Mouse (Mus musculus): Measurements from ENCODE around the gene Gsdma2. TPM values are rescaled to one million over a fixed set of nuclear protein-coding genes. Genes with fewer than 3 reads are reported as not detected.

The Gsdma2 gene
- polyA plus RNA-seq, 2 experiments: not detected

- no peaks in the 10 kb centered on the region for H3K9me3 ChIP-seq (ENCODE audit: control insufficient read depth, low read length)
- 3% methylated on average over 45 of the region's 45 CpGs for WGBS (ENCODE audit: insufficient replicate concordance)
- peak within 1 kb of the TSS; percentile 84 to 99 for H3K4me3 ChIP-seq (ENCODE audit: insufficient read depth in 1 of 2, low read depth in 2 of 2, low read length in 2 of 2)
- ATAC-seq (ENCODE audit: insufficient read depth): peak; percentile 94
- peak within 1 kb of the TSS; percentile 99 for H3K9ac ChIP-seq (replicated peaks)
- peaks cover 6 to 10% of the 10 kb centered on the region in 2 experiments; a peak in 3 of 4 replicates for H3K4me1 ChIP-seq (replicated peaks; ENCODE audit: control insufficient read depth in 2 of 2, insufficient read depth in 2 of 2, low read length in 1 of 2)
- no peaks in the 10 kb centered on the region for H3K27me3 ChIP-seq (ENCODE audit: control insufficient read depth, insufficient read depth, low read length)
- H3K36me3 ChIP-seq (replicated peaks; ENCODE audit: control insufficient read depth, insufficient read depth, low read depth): peaks cover 19% of the 10 kb centered on the region
- H3K27ac ChIP-seq: peak within 1 kb of the TSS; percentile 72
- peak within 1 kb of the TSS; percentile 84 for H3K4me2 ChIP-seq (ENCODE audit: low read depth)
- TF ChIP-seq EP300 (IDR thresholded peaks at IDR 0.05; ENCODE audit: low read depth) (peak; percentile 38; the same call in 1 of the 2 replicates), CTCF (IDR thresholded peaks at IDR 0.05; ENCODE audit: low read depth) (no peak)
- DNase-seq (ENCODE audit: low read depth in 3 of 3, low spot score in 3 of 3): peak; percentile 95 to 98 (median 96)
Measured at GRCm38 (mm10) chr11:98681786-98682745, 35.5 kb downstream of the Gsdma2 start, which contains the start of gene Psmd3. Gene Psmd3 (plus strand): TSS chr11:98682554.

- no peaks in the 10 kb centered on the region for H3K9me3 ChIP-seq (ENCODE audit: control insufficient read depth, low read length)
- DNase-seq (ENCODE audit: low read depth in 3 of 3, low spot score in 3 of 3) (no peak), ATAC-seq (ENCODE audit: insufficient read depth) (peak; percentile 46)
- H3K4me3 ChIP-seq (ENCODE audit: insufficient read depth in 1 of 2, low read depth in 2 of 2, low read length in 2 of 2): peak overlapping the region; percentile 84 to 99
- H3K9ac ChIP-seq (replicated peaks): peak overlapping the region; percentile 99
- no peaks in the 10 kb centered on the region for H3K27me3 ChIP-seq (ENCODE audit: control insufficient read depth, insufficient read depth, low read length)
- peak overlapping the region; percentile 84 for H3K4me2 ChIP-seq (ENCODE audit: low read depth)
- H3K27ac ChIP-seq: peak overlapping the region; percentile 72
- TF ChIP-seq CTCF (IDR thresholded peaks at IDR 0.05; ENCODE audit: low read depth) (no peak), EP300 (IDR thresholded peaks at IDR 0.05; ENCODE audit: low read depth) (no peak)
- WGBS (ENCODE audit: insufficient replicate concordance): under 1% methylated on average over 23 of the region's 23 CpGs
- peaks cover 25% of the 10 kb centered on the region for H3K36me3 ChIP-seq (replicated peaks; ENCODE audit: control insufficient read depth, insufficient read depth, low read depth)
- peaks cover 6 to 10% of the 10 kb centered on the region in 2 experiments; a peak in 3 of 4 replicates for H3K4me1 ChIP-seq (replicated peaks; ENCODE audit: control insufficient read depth in 2 of 2, insufficient read depth in 2 of 2, low read length in 1 of 2)
Measured at GRCm38 (mm10) chr11:98682811-98683210, 36.3 kb downstream of the Gsdma2 start.

- WGBS (ENCODE audit: insufficient replicate concordance): 86% methylated on average over 9 of the region's 9 CpGs
- no peak overlapping the region for H3K9ac ChIP-seq (replicated peaks)
- no peaks in the 10 kb centered on the region for H3K9me3 ChIP-seq (ENCODE audit: control insufficient read depth, low read length)
- no peak overlapping the region for H3K27ac ChIP-seq
- ATAC-seq (ENCODE audit: insufficient read depth): no peak
- H3K36me3 ChIP-seq (replicated peaks; ENCODE audit: control insufficient read depth, insufficient read depth, low read depth): peaks cover 49% of the 10 kb centered on the region
- H3K4me2 ChIP-seq (ENCODE audit: low read depth): no peak overlapping the region
- H3K4me3 ChIP-seq (ENCODE audit: insufficient read depth in 1 of 2, low read depth in 2 of 2, low read length in 2 of 2): no peak overlapping the region
- H3K27me3 ChIP-seq (ENCODE audit: control insufficient read depth, insufficient read depth, low read length): no peaks in the 10 kb centered on the region
- DNase-seq (ENCODE audit: low read depth in 3 of 3, low spot score in 3 of 3): no peak
- TF ChIP-seq CTCF (IDR thresholded peaks at IDR 0.05; ENCODE audit: low read depth) (no peak), EP300 (IDR thresholded peaks at IDR 0.05; ENCODE audit: low read depth) (no peak)
- H3K4me1 ChIP-seq (replicated peaks; ENCODE audit: control insufficient read depth in 2 of 2, insufficient read depth in 2 of 2, low read length in 1 of 2): peaks cover 6 to 10% of the 10 kb centered on the region in 2 experiments; a peak in 3 of 4 replicates
Measured at GRCm38 (mm10) chr11:98685642-98686041, 39.1 kb downstream of the Gsdma2 start.

GRCm38 (mm10) chr11:98686976-98687375 is 40.4 kb downstream of the Gsdma2 start:
- WGBS (ENCODE audit: insufficient replicate concordance): 80% methylated on average over 4 of the region's 4 CpGs
- H3K27ac ChIP-seq: no peak overlapping the region
- H3K27me3 ChIP-seq (ENCODE audit: control insufficient read depth, insufficient read depth, low read length): no peaks in the 10 kb centered on the region
- TF ChIP-seq CTCF (IDR thresholded peaks at IDR 0.05; ENCODE audit: low read depth) (no peak), EP300 (IDR thresholded peaks at IDR 0.05; ENCODE audit: low read depth) (no peak)
- H3K9me3 ChIP-seq (ENCODE audit: control insufficient read depth, low read length): no peaks in the 10 kb centered on the region
- peaks cover 61% of the 10 kb centered on the region for H3K36me3 ChIP-seq (replicated peaks; ENCODE audit: control insufficient read depth, insufficient read depth, low read depth)
- DNase-seq (ENCODE audit: low read depth in 3 of 3, low spot score in 3 of 3) (no peak), ATAC-seq (ENCODE audit: insufficient read depth) (no peak)
- peaks cover 2 to 7% of the 10 kb centered on the region in 2 experiments; a peak in 3 of 4 replicates for H3K4me1 ChIP-seq (replicated peaks; ENCODE audit: control insufficient read depth in 2 of 2, insufficient read depth in 2 of 2, low read length in 1 of 2)
- H3K9ac ChIP-seq (replicated peaks): no peak overlapping the region
- H3K4me2 ChIP-seq (ENCODE audit: low read depth): no peak overlapping the region
- no peak overlapping the region for H3K4me3 ChIP-seq (ENCODE audit: insufficient read depth in 1 of 2, low read depth in 2 of 2, low read length in 2 of 2)

GRCm38 (mm10) chr11:98688009-98688408 is 41.5 kb downstream of the Gsdma2 start:
- no peaks in the 10 kb centered on the region for H3K9me3 ChIP-seq (ENCODE audit: control insufficient read depth, low read length)
- WGBS (ENCODE audit: insufficient replicate concordance): 69% methylated on average over 8 of the region's 8 CpGs
- no peak for DNase-seq (ENCODE audit: low read depth in 3 of 3, low spot score in 3 of 3)
- no peak overlapping the region for H3K4me2 ChIP-seq (ENCODE audit: low read depth)
- no peaks in the 10 kb centered on the region for H3K27me3 ChIP-seq (ENCODE audit: control insufficient read depth, insufficient read depth, low read length)
- H3K36me3 ChIP-seq (replicated peaks; ENCODE audit: control insufficient read depth, insufficient read depth, low read depth): peaks cover 61% of the 10 kb centered on the region
- H3K4me3 ChIP-seq (ENCODE audit: insufficient read depth in 1 of 2, low read depth in 2 of 2, low read length in 2 of 2): no peak overlapping the region
- no peak for ATAC-seq (ENCODE audit: insufficient read depth)
- H3K27ac ChIP-seq: no peak overlapping the region
- H3K4me1 ChIP-seq (replicated peaks; ENCODE audit: control insufficient read depth in 2 of 2, insufficient read depth in 2 of 2, low read length in 1 of 2): peaks cover 2 to 7% of the 10 kb centered on the region in 2 experiments; a peak in 2 of 4 replicates
- TF ChIP-seq EP300 (IDR thresholded peaks at IDR 0.05; ENCODE audit: low read depth) (no peak), CTCF (IDR thresholded peaks at IDR 0.05; ENCODE audit: low read depth) (no peak)
- no peak overlapping the region for H3K9ac ChIP-seq (replicated peaks)
